Mouse (Mus musculus): ENCODE measurements around the gene Arl14. TPM values are rescaled to one million over a fixed set of nuclear protein-coding genes. Genes with fewer than 3 reads are reported as not detected.
"Not testable (repeated sequence)": the region's sequence is repeated elsewhere in the genome, so short reads cannot be mapped to it uniquely, and the experiment has no call there.

Arl14 gene
- polyA plus RNA-seq, 1 experiment from 2014 or later = not detected

DNA sequence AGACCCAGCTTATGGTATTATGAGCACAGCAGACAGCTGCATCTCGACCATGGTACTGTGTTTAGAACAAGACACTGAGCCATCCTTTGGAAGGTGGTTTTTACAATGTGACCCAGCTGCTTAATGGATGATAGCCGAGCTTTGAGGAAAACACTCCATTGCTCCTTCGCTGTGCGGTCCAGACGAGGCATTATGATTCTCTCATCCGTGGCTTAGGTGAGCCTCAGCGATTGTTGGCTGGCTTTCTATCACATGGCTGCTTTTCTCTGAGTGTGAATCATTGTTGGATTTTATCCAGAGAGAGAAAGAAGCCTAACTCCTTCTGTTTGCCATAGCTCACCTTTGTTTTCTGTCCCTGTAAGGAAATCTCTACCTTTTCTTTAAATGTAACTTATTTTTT, 32.5 kb downstream of the Arl14 start:
- DNase-seq (ENCODE audit: low spot score) = no peak
- Histone ChIP-seq H3K4me1 (replicated peaks) (no peaks in the 10 kb centered on the region), H3K27ac (no peak overlapping the region), H3K4me3 (no peak overlapping the region), H3K9me3 (no peaks in the 10 kb centered on the region), H3K27me3 (ENCODE audit: insufficient read depth, poor library complexity, severe bottlenecking) (no peaks in the 10 kb centered on the region), H3K36me3 (no peaks in the 10 kb centered on the region)
- WGBS = 81% methylated on average over 7 of the region's 7 CpGs

DNA sequence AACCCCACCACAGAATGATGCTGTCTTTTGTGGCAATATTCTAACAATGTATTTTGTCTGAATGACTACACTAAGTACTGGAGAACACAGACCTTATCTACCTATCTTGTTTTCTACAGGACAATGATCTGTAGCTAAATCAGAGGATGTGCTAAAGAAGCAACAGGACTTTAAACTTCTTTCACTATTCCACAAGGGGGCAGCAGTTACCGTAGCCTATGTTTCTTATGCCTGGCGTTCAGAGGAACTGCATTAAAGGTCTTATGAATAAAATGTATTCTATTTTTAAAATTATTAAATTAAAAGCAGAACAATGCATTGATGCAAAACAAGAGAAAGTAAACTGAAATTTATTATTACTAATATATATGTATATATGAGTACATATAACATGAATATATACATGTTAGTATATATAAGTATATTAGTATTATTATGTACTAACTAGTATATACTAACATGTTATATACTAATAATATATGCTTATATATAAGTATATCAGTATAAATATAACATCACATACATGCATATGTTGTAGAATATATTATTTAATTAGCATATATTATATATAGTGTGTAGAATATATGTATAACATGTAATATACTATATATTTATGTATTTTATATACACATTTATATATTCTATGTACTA, 35.0 kb downstream of the Arl14 start:
- H3K36me3 ChIP-seq = no peaks in the 10 kb centered on the region
- H3K27me3 ChIP-seq (ENCODE audit: insufficient read depth, poor library complexity, severe bottlenecking) = no peaks in the 10 kb centered on the region
- no peaks in the 10 kb centered on the region for H3K9me3 ChIP-seq
- H3K27ac ChIP-seq = no peak overlapping the region
- WGBS = 11% methylated on average over 2 of the region's 2 CpGs
- peak; percentile 27 for DNase-seq (ENCODE audit: low spot score)
- H3K4me1 ChIP-seq (replicated peaks) = no peaks in the 10 kb centered on the region
- H3K4me3 ChIP-seq = no peak overlapping the region

GRCm38 (mm10) chr3:69263010-69263643, 40.9 kb downstream of the Arl14 start:
- Histone ChIP-seq H3K4me3 (no peak overlapping the region), H3K9me3 (peaks cover 3% of the 10 kb centered on the region; the same call in 1 of the 2 replicates), H3K27me3 (ENCODE audit: insufficient read depth, poor library complexity, severe bottlenecking) (no peaks in the 10 kb centered on the region), H3K27ac (no peak overlapping the region), H3K4me1 (replicated peaks) (no peaks in the 10 kb centered on the region), H3K36me3 (no peaks in the 10 kb centered on the region)
- DNase-seq (ENCODE audit: low spot score) = no peak
- 90% methylated on average over 7 of the region's 7 CpGs for WGBS

- not testable (repeated sequence) for DNase-seq (ENCODE audit: low spot score); H3K9me3 ChIP-seq; H3K4me1 ChIP-seq (replicated peaks); H3K4me3 ChIP-seq; H3K27ac ChIP-seq; H3K27me3 ChIP-seq (ENCODE audit: insufficient read depth, poor library complexity, severe bottlenecking); H3K36me3 ChIP-seq
- WGBS = 89% methylated on average over 2 of the region's 2 CpGs
Observed at GRCm38 (mm10) chr3:69264299-69264698, 42.1 kb downstream of the Arl14 start.

GRCm38 (mm10) chr3:69271812-69272211, 49.6 kb downstream of the Arl14 start:
- H3K27me3 ChIP-seq (ENCODE audit: insufficient read depth, poor library complexity, severe bottlenecking) = no peaks in the 10 kb centered on the region
- no peak overlapping the region for H3K27ac ChIP-seq
- peaks cover 10% of the 10 kb centered on the region for H3K4me1 ChIP-seq (replicated peaks)
- WGBS = 74% methylated on average over 7 of the region's 7 CpGs
- no peak for DNase-seq (ENCODE audit: low spot score)
- H3K4me3 ChIP-seq = no peak overlapping the region
- no peaks in the 10 kb centered on the region for H3K9me3 ChIP-seq
- no peaks in the 10 kb centered on the region for H3K36me3 ChIP-seq

Other genes starting within 250 kb of the Arl14 start
- gene Ift80, start 217.8 kb upstream of the Arl14 start, polyA plus RNA-seq (2016; fragmentation: Nextera tagmentation; extraction: Ambion mirVana) = 12.9 and 18.2 TPM in 2 replicates
- gene Smc4, start 217.7 kb upstream of the Arl14 start, polyA plus RNA-seq (2016; fragmentation: Nextera tagmentation; extraction: Ambion mirVana) = 101 and 172 TPM in 2 replicates
- gene Trim59, start 177.7 kb upstream of the Arl14 start, polyA plus RNA-seq (2016; fragmentation: Nextera tagmentation; extraction: Ambion mirVana) = 152 and 193 TPM in 2 replicates
- gene Kpna4, start 95.3 kb upstream of the Arl14 start, polyA plus RNA-seq (2016; fragmentation: Nextera tagmentation; extraction: Ambion mirVana) = 26.4 and 33.2 TPM in 2 replicates
- 13.3 and 17.3 TPM in 2 replicates for gene Ppm1l, start 94.4 kb downstream of the Arl14 start, polyA plus RNA-seq (2016; fragmentation: Nextera tagmentation; extraction: Ambion mirVana)